Mouse (Mus musculus) brain, embryonic 14.5 days (tissue): ENCODE measurements around the gene Nedd9.

Experiments used
- CTCF ChIP-seq: fragments of 200-500 bp; IDR thresholded peaks from 2 replicates; pipeline ENCODE4 v1.5.1; 2012; ENCODE audit warnings: inconsistent platforms, mild to moderate bottlenecking, moderate library complexity, borderline replicate concordance; ENCODE audit not compliant: insufficient read depth, insufficient read length; ENCODE audit errors: extremely low read depth
- POLR2A ChIP-seq: fragments of 200-500 bp; IDR thresholded peaks from 2 replicates; pipeline ENCODE4 v1.6.1; 2012; ENCODE audit warnings: mild to moderate bottlenecking, inconsistent platforms, borderline replicate concordance; ENCODE audit not compliant: poor library complexity, insufficient read depth, insufficient read length, severe bottlenecking; ENCODE audit errors: extremely low read depth

- no peak for TF ChIP-seq CTCF
- no peak for TF ChIP-seq POLR2A
Measured at GRCm38 (mm10) chr13:41445067-41445808, 41.9 kb downstream of the Nedd9 start.
